Mouse (Mus musculus) intestine, embryonic 14.5 days (tissue): ENCODE measurements around the gene Nrf1. TPM values are rescaled to one million over a fixed set of nuclear protein-coding genes. Genes with fewer than 3 reads are reported as not detected.
A peak's percentile ranks its signal among the peaks of the same experiment; 100 is the strongest.

Experiments
- ATAC-seq: fragments of 200-750 bp; cut with Nextera tagmentation; replicated peaks from 2 replicates; pipeline ENCODE4 v1.8.0; 2017; ENCODE audit warnings: low read depth, moderate number of reproducible peaks, moderate TSS enrichment, moderate library complexity; ENCODE audit not compliant: low FRiP score, low TSS enrichment
- DNase-seq: peaks from one replicate; pipeline ENCODE4 v3.0.0-alpha.2; 2018; ENCODE audit warnings: low spot score
- H3K27ac ChIP-seq: fragments of 300-500 bp; sonication (generic); 2 replicates; pipeline ENCODE4 v1.5.1; 2014; ENCODE audit warnings: low read depth, mild to moderate bottlenecking, control low read depth
- H3K27me3 ChIP-seq: fragments of 300-500 bp; sonication (generic); replicated peaks from 2 replicates; pipeline ENCODE4 v1.6.1; 2014; ENCODE audit warnings: low read length, control low read depth; ENCODE audit not compliant: control insufficient read depth, insufficient read depth
- H3K36me3 ChIP-seq: fragments of 300-500 bp; sonication (generic); 2 replicates; pipeline ENCODE4 v1.6.1; 2014; ENCODE audit warnings: low read length, control low read depth; ENCODE audit not compliant: control insufficient read depth, insufficient read depth
- H3K4me1 ChIP-seq: fragments of 300-500 bp; sonication (generic); replicated peaks from 2 replicates; pipeline ENCODE4 v1.6.1; 2014; ENCODE audit warnings: low read length, control low read depth, mixed read lengths; ENCODE audit not compliant: control insufficient read depth, insufficient read depth
- H3K4me2 ChIP-seq: fragments of 300-500 bp; sonication (generic); 2 replicates; pipeline ENCODE4 v1.6.1; 2014; ENCODE audit warnings: low read length
- H3K4me3 ChIP-seq: fragments of 300-500 bp; sonication (generic); 2 replicates; pipeline ENCODE4 v1.5.1; 2014; ENCODE audit warnings: low read depth, low read length, control low read depth, mixed read lengths
- H3K9ac ChIP-seq: fragments of 300-500 bp; sonication (generic); 2 replicates; pipeline ENCODE4 v1.6.1; 2014; ENCODE audit warnings: mild to moderate bottlenecking, low read length
- H3K9me3 ChIP-seq: fragments of 300-500 bp; sonication (generic); 2 replicates; pipeline ENCODE4 v1.6.1; 2016; ENCODE audit warnings: low read length, control low read depth; ENCODE audit not compliant: control insufficient read depth
- WGBS: fragments of 180-500 bp; shearing (Covaris S2); extraction: QIAGEN DNeasy Blood & Tissue Kit; methylation state at CpG from one replicate; pipeline ENCODE4 v1.1.7; 2014; 5-methylcytosine and 5-hydroxymethylcytosine counted together
- polyA plus RNA-seq: library from polyadenylated mRNA; unstranded; fragments of >200 nt; fragmentation: Nextera tagmentation; extraction: Ambion mirVana; gene quantifications from 2 replicates; pipeline ENCODE4 v1.2.1, GENCODE M21; 2014

Nrf1 gene
- polyA plus RNA-seq, 1 experiment from 2014 or later, result 54.0 TPM

DNA sequence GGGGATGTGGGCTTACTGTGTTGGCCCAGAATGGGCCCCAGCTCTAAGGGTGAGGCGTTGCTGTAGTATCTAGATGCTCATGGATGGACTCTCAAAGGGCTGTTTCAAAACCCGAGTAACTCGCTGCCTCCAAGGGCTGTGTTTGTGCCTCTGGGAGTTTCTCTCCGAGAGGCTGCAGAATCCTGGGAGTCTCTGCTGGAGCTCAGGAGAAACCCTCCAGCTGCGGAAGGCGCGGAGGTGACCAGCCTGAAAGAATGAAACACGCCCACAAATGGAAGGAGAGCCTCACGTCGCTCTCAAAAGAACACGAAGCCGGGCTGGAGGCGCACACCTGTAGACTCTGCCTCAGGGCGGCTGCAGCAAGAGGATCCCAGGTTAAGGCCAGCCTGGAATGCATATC lies 129.5 kb downstream of the Nrf1 start:
- H3K9ac ChIP-seq, result no peak overlapping the region
- no peak overlapping the region for H3K27ac ChIP-seq
- DNase-seq (peak; percentile 77), ATAC-seq (no peak)
- H3K36me3 ChIP-seq, result no peaks in the 10 kb centered on the region
- H3K4me3 ChIP-seq, result no peak overlapping the region
- peaks cover 32% of the 10 kb centered on the region for H3K4me1 ChIP-seq
- H3K9me3 ChIP-seq, result no peaks in the 10 kb centered on the region
- under 1% methylated on average over 14 of the region's 14 CpGs for WGBS
- H3K27me3 ChIP-seq, result peaks cover 96% of the 10 kb centered on the region
- no peak overlapping the region for H3K4me2 ChIP-seq

DNA sequence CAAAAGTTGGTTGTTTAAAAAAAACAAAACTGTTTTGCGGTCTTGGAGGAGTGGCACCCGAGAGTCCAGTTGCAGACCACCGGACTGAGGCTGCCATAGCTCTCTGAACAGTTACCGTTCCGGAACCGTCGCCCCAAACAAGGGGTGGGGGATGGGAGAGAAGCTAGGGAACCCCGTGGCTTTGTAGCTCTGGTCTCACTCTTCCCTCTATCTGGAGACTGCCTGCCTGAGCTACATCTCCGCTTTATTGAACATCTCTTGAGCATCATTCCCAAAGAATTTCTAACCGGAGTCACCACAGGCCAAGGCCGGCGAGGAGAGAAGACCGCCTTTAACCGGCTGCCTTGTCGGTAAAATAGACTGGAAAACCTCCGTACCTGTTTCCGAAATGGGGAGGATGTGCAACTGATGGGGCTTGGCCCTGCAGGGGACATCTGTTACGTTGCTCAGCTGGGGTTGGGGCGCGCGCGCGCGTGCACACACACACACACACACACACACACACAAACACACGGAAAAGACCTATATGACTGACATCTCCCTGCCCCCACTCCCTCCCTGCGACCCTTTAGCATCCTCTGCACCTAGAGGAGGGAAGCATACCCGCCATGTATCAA lies 130.3 kb downstream of the Nrf1 start:
- Histone ChIP-seq H3K36me3 (no peaks in the 10 kb centered on the region), H3K4me2 (no peak overlapping the region), H3K27ac (no peak overlapping the region), H3K9ac (no peak overlapping the region), H3K9me3 (no peaks in the 10 kb centered on the region), H3K4me3 (no peak overlapping the region), H3K27me3 (peaks cover 88% of the 10 kb centered on the region), H3K4me1 (peaks cover 28% of the 10 kb centered on the region)
- ATAC-seq (no peak), DNase-seq (peak; percentile 70)
- WGBS, result 2% methylated on average over 27 of the region's 27 CpGs

DNA sequence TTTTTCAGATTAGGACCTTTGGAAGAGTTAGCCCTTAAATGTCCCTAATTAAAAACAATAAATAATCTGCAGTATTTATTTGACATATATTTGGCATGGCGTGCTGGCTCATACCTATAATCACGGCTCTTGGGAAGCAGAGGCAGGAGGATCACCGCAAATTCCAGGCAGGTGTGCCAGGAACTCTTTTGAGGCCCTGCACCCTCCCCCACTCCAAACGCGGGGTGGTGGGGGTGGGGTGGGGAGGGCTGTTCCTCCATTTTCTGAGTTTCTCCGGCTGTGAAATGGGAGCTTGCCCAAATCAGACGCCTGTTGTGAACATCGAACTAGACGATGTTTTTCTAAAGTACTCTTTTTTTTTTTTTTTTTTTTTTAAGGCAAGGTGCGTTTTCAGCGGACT lies 131.3 kb downstream of the Nrf1 start:
- ATAC-seq, result no peak
- Histone ChIP-seq H3K27ac (no peak overlapping the region), H3K4me3 (no peak overlapping the region), H3K9me3 (no peaks in the 10 kb centered on the region), H3K36me3 (no peaks in the 10 kb centered on the region), H3K27me3 (peaks cover 79% of the 10 kb centered on the region), H3K4me2 (no peak overlapping the region), H3K9ac (no peak overlapping the region), H3K4me1 (peaks cover 22% of the 10 kb centered on the region)
- WGBS, result 20% methylated on average over 11 of the region's 11 CpGs
- DNase-seq, result no peak

DNA sequence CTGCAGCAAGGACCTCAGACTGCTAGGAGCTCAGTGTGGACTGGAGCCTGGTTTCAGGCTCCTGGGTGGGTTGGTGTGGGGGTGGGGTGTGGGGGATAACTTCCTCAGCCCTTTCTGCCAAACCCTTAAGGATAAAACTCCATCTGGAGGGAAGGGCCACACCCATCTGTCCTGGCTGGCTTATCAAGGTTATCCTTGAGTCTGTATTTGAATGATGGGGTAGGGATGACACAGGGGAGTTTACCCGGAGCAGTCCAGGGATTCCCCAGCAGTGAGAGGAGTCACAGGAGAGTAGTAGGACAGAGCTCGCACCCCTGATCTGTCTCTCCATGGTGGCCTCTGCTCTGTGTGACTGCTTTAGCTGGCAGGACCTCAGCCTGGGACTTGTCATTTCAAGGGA lies 132.5 kb downstream of the Nrf1 start:
- H3K9ac ChIP-seq, result no peak overlapping the region
- no peaks in the 10 kb centered on the region for H3K36me3 ChIP-seq
- H3K27ac ChIP-seq, result no peak overlapping the region
- H3K4me3 ChIP-seq, result no peak overlapping the region
- peaks cover 66% of the 10 kb centered on the region for H3K27me3 ChIP-seq
- H3K9me3 ChIP-seq, result no peaks in the 10 kb centered on the region
- no peak for DNase-seq
- ATAC-seq, result no peak
- WGBS, result 14% methylated on average over 2 of the region's 2 CpGs
- peaks cover 12% of the 10 kb centered on the region; the same call in 1 of the 2 replicates for H3K4me1 ChIP-seq
- no peak overlapping the region for H3K4me2 ChIP-seq

DNA sequence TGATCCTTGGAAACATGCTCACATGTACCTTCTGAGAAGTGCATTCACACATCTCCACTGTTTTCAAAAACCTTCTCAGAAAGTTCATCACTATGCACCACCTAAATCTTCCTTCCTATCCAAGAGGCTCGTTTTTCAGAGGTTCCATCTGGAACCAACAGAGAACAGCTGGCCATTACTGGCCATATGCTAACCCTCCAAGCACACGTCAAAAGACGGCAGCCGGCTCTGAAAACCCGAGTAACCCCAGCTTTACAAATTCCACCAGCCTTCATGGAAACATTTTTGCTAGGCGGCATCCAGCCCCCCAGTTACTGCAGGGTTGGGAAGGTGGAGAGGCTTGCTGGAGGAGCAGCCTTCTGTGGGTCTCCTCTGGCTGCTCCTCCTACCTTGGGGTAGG lies 134.2 kb downstream of the Nrf1 start:
- Histone ChIP-seq H3K9ac (no peak overlapping the region), H3K4me2 (no peak overlapping the region), H3K9me3 (no peaks in the 10 kb centered on the region), H3K4me3 (no peak overlapping the region), H3K4me1 (peaks cover 4% of the 10 kb centered on the region; the same call in 1 of the 2 replicates), H3K27me3 (peaks cover 49% of the 10 kb centered on the region), H3K27ac (no peak overlapping the region), H3K36me3 (no peaks in the 10 kb centered on the region)
- DNase-seq, result no peak
- 54% methylated on average over 6 of the region's 6 CpGs for WGBS
- ATAC-seq, result no peak

DNA sequence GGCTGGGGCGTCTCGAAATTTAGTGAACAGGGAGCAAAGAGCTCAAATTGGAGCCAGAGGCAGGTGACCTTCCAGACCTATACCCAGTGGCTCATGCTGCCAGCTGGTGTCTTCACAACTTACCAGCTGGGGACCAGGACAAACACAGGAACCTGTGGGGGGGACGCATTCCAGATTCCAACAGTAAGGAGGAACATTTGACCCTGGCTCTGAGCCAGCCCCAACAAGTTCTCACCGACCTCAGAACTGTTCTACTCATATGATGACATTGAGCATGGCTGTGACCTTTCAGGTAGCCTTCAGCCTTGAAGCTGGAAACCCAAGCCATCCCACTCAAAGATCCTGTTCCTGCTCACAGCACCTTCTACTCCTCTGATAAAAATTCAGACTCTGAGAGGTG lies 135.8 kb downstream of the Nrf1 start:
- 78% methylated on average over 4 of the region's 4 CpGs for WGBS
- ATAC-seq, result no peak

DNA sequence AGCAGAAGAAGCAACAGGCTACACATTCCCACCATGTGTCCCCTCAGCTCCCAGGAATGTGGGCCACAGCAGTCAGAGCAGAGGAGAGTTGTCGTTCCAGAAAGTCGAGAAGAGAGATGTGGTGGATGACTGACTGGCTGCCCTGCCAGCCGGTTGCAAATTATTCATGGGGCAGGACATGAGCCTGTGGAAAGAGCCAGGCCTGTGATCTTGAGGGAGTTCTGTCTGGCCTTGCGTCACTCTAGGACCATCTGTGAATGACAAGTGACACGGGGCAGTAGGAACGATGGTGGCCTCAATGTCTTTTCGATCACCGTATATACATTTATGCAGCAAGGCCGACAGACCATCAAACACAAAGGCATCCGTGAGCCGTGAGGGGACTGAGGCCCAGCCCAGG lies 147.9 kb downstream of the Nrf1 start:
- ATAC-seq (no peak), DNase-seq (no peak)
- H3K9me3 ChIP-seq, result no peaks in the 10 kb centered on the region
- H3K27ac ChIP-seq, result no peak overlapping the region
- no peak overlapping the region for H3K4me3 ChIP-seq
- no peaks in the 10 kb centered on the region for H3K36me3 ChIP-seq
- H3K4me2 ChIP-seq, result no peak overlapping the region
- H3K9ac ChIP-seq, result no peak overlapping the region
- 80% methylated on average over 11 of the region's 11 CpGs for WGBS
- no peaks in the 10 kb centered on the region for H3K27me3 ChIP-seq
- H3K4me1 ChIP-seq, result no peaks in the 10 kb centered on the region

More for the DNA sequence above, 135.8 kb downstream of the Nrf1 start:
- no peak for DNase-seq
- H3K4me2 ChIP-seq, result no peak overlapping the region
- H3K4me3 ChIP-seq, result no peak overlapping the region
- no peak overlapping the region for H3K27ac ChIP-seq
- H3K9me3 ChIP-seq, result no peaks in the 10 kb centered on the region
- no peaks in the 10 kb centered on the region; the same call in 1 of the 2 replicates for H3K4me1 ChIP-seq
- H3K36me3 ChIP-seq, result no peaks in the 10 kb centered on the region
- peaks cover 33% of the 10 kb centered on the region for H3K27me3 ChIP-seq
- no peak overlapping the region for H3K9ac ChIP-seq

DNA sequence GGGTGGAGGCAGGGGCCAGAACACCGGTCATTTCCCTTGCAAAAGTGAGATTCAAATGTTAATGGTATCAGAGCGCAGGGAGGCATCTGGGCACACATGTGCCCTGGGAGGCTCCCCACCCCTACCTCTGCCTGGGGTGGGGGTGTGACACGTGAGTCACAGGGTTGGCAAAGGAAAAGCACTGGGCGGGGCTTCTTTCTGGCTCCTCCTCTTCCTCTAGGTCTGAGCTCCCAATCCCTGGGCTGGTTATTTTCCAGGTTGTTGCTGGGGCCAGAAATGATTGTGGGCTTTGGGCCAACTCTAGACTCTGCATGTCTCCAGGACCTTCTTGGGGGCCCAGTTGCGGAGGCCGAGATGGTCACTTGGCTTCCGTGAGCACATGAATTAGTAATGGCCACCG lies 148.4 kb downstream of the Nrf1 start:
- WGBS, result 80% methylated on average over 8 of the region's 8 CpGs
- Histone ChIP-seq H3K9ac (no peak overlapping the region), H3K9me3 (no peaks in the 10 kb centered on the region), H3K36me3 (no peaks in the 10 kb centered on the region), H3K27me3 (no peaks in the 10 kb centered on the region), H3K27ac (no peak overlapping the region), H3K4me1 (no peaks in the 10 kb centered on the region), H3K4me3 (no peak overlapping the region), H3K4me2 (no peak overlapping the region)
- DNase-seq (no peak), ATAC-seq (no peak)
